Mouse (Mus musculus): ENCODE measurements at regions not wholly inside any gene's neighbourhood (a gene's known extent, or its start where the extent isn't known, plus 50 kb on each side); places are given as distances from the start of the nearest gene placed in this dataset.

DNA sequence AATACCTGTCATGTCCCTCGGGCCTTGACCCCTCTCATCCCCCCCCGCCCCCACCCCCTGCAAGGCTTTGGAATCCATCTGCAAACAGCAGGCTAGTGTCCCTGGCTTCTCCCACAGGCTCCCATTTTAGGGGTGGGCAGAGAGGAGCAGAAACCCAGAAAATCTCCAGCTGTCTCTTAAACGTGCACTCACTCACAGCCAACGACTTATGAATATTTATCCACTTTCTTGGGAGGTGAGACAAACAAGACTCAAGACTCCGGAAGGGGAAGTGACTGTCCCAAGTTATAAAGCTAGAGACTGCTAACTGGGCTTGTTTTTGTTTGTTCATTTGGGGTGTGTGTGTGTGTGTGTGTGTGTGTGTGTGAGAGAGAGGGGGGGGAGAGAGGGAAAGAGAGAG lies 87.9 kb upstream of the Ptpn1 start:
- no peaks in the 10 kb centered on the region for H3K9me3 ChIP-seq (ENCODE audit: control insufficient read depth, low read length)
- DNase-seq (ENCODE audit: low spot score) (no peak), ATAC-seq (ENCODE audit: insufficient number of reproducible peaks, low FRiP score, low TSS enrichment, low read depth) (no peak)
- no peak overlapping the region for H3K9ac ChIP-seq (ENCODE audit: low read length)
- 75% methylated on average over 5 of the region's 5 CpGs for WGBS
- no peak overlapping the region for H3K27ac ChIP-seq (replicated peaks; ENCODE audit: low read depth, low read length)
- no peak overlapping the region for H3K4me3 ChIP-seq (ENCODE audit: low read depth, low read length)
- no peaks in the 10 kb centered on the region for H3K27me3 ChIP-seq (ENCODE audit: control insufficient read depth, insufficient read depth, low read length)
- H3K4me2 ChIP-seq (ENCODE audit: low read depth, severe bottlenecking) = no peak overlapping the region
- no peaks in the 10 kb centered on the region for H3K36me3 ChIP-seq (ENCODE audit: control insufficient read depth, insufficient read depth, low read length)
- H3K4me1 ChIP-seq (ENCODE audit: control insufficient read depth, insufficient read depth, low read length) = peaks cover 4% of the 10 kb centered on the region; the same call in 1 of the 2 replicates

DNA sequence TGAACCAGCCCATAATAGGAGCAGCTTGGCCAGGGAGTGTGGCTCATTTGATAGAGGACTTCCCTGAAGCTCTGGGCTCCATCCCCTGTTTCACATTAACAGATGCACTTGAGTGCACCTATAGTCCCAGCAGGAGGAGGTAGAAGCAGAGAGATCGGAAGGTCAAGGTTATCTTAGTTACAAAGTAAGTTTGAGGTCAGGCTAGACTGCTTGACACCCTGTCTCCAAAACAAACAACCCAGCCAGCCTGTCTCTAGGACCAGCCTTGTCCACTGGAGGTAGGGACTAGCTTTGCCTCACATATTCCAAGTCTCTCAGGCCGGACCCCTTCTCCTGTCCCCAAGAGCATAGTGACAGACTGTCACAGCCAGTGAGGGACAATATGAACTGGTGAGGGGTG lies 88.9 kb upstream of the Ptpn1 start:
- no peaks in the 10 kb centered on the region for H3K36me3 ChIP-seq (ENCODE audit: control insufficient read depth, insufficient read depth, low read length)
- H3K4me1 ChIP-seq (ENCODE audit: control insufficient read depth, insufficient read depth, low read length) = peaks cover 4% of the 10 kb centered on the region; the same call in 1 of the 2 replicates
- H3K4me2 ChIP-seq (ENCODE audit: low read depth, severe bottlenecking) = no peak overlapping the region
- H3K4me3 ChIP-seq (ENCODE audit: low read depth, low read length) = no peak overlapping the region
- H3K9me3 ChIP-seq (ENCODE audit: control insufficient read depth, low read length) = no peaks in the 10 kb centered on the region
- no peak overlapping the region for H3K9ac ChIP-seq (ENCODE audit: low read length)
- no peaks in the 10 kb centered on the region for H3K27me3 ChIP-seq (ENCODE audit: control insufficient read depth, insufficient read depth, low read length)
- DNase-seq (ENCODE audit: low spot score) (no peak), ATAC-seq (ENCODE audit: insufficient number of reproducible peaks, low FRiP score, low TSS enrichment, low read depth) (no peak)
- H3K27ac ChIP-seq (replicated peaks; ENCODE audit: low read depth, low read length) = no peak overlapping the region
- 73% methylated on average over 2 of the region's 2 CpGs for WGBS

DNA sequence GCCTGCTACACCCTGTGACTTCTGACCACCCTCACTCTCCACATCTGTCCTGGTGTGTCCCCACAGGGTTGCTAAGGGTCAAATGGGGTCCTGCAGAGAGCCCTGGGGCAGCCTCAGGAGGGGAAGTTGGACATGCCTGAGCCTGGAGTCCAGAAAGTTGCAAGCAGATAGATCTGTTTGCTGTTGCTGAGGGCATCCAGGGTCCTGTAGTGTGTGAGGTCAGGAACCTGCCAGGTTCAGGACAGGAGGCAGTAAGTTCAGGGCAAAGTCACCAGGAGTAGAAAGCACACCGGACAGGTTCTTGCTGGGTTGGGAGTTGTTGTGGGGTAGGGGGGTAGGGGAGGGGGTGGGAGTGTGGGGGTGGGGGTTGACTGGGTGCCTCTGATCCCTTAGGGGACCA lies 89.4 kb upstream of the Ptpn1 start:
- no peak for DNase-seq (ENCODE audit: low spot score)
- Histone ChIP-seq H3K27me3 (ENCODE audit: control insufficient read depth, insufficient read depth, low read length) (no peaks in the 10 kb centered on the region), H3K9ac (ENCODE audit: low read length) (no peak overlapping the region), H3K4me2 (ENCODE audit: low read depth, severe bottlenecking) (no peak overlapping the region), H3K4me1 (ENCODE audit: control insufficient read depth, insufficient read depth, low read length) (peaks cover 4% of the 10 kb centered on the region; the same call in 1 of the 2 replicates), H3K9me3 (ENCODE audit: control insufficient read depth, low read length) (no peaks in the 10 kb centered on the region), H3K36me3 (ENCODE audit: control insufficient read depth, insufficient read depth, low read length) (no peaks in the 10 kb centered on the region), H3K27ac (replicated peaks; ENCODE audit: low read depth, low read length) (no peak overlapping the region), H3K4me3 (ENCODE audit: low read depth, low read length) (no peak overlapping the region)
- no peak for ATAC-seq (ENCODE audit: insufficient number of reproducible peaks, low FRiP score, low TSS enrichment, low read depth)
- WGBS = 86% methylated on average over 1 of the region's 1 CpGs

DNA sequence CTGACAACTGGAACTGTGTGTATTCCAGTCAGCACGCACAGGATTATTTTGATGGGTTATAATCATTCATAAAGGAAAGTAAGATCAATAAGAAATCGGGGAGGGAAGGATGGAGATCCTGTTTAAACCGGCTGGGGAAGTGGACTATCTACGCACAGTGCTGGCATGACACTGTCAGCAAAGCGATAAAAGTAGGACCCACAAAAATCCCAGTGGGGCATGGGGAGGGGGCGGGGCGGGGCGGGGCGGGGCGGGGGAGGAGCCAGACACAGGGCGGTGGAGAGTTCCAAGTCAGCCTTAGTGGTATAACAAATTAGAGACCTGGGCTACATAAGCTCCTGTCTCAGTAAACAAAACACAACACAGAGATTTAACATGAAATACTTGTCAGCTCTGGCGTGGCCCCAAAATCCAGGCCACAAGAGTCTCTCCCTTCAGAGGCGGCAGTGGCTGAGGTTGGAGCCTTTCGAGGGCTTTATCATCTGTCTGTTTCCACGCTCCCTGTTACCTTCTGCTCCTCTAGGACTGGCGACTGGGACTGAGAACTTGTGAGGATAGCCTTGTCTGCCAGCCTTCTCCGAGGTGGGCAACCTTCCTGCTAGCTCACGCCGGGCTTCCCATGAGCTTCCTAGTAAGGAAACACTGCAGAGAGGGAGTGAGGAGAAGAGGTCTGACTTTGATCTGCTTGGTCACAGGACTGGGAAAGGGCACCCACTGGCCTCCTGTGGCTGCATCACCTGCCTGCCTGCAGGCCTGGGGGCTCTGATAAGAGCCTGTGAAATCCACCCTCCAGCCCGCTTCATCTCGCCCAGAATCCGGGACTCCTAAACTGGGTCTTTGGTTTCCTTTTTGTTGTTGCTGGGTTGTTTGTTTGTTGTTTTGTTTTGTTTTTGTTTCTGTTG lies 90.3 kb upstream of the Ptpn1 start:
- 39% methylated on average over 22 of the region's 22 CpGs for WGBS
- Histone ChIP-seq H3K4me2 (ENCODE audit: low read depth, severe bottlenecking) (no peak overlapping the region), H3K36me3 (ENCODE audit: control insufficient read depth, insufficient read depth, low read length) (no peaks in the 10 kb centered on the region), H3K27me3 (ENCODE audit: control insufficient read depth, insufficient read depth, low read length) (no peaks in the 10 kb centered on the region), H3K4me3 (ENCODE audit: low read depth, low read length) (no peak overlapping the region), H3K27ac (replicated peaks; ENCODE audit: low read depth, low read length) (no peak overlapping the region), H3K9ac (ENCODE audit: low read length) (no peak overlapping the region), H3K4me1 (ENCODE audit: control insufficient read depth, insufficient read depth, low read length) (peaks cover 4% of the 10 kb centered on the region; the same call in 1 of the 2 replicates), H3K9me3 (ENCODE audit: control insufficient read depth, low read length) (no peaks in the 10 kb centered on the region)
- DNase-seq (ENCODE audit: low spot score) = no peak
- ATAC-seq (ENCODE audit: insufficient number of reproducible peaks, low FRiP score, low TSS enrichment, low read depth) = no peak

DNA sequence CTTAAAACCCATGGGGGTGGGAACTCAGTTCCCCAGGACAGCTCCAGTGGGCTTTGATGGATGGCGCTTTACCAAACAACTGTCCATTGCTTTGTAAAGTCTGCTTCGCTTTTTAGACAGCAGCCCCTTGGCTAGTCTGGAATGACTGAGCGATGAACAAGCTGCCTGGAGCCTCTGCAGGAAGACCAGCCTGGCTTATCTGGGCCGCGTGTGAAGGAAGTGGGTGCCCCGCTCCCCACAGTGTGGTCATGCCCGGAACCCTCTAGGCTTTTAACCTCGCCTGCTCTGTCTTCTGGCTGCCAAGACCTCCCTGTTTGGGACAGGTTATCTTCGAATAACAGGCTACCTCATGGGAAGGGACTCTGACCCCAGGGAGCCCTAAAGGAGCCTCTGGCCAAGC lies 91.5 kb upstream of the Ptpn1 start:
- Histone ChIP-seq H3K4me3 (ENCODE audit: low read depth, low read length) (no peak overlapping the region), H3K4me1 (ENCODE audit: control insufficient read depth, insufficient read depth, low read length) (peaks cover 4% of the 10 kb centered on the region; the same call in 1 of the 2 replicates), H3K9ac (ENCODE audit: low read length) (no peak overlapping the region), H3K27me3 (ENCODE audit: control insufficient read depth, insufficient read depth, low read length) (no peaks in the 10 kb centered on the region), H3K9me3 (ENCODE audit: control insufficient read depth, low read length) (no peaks in the 10 kb centered on the region), H3K4me2 (ENCODE audit: low read depth, severe bottlenecking) (no peak overlapping the region), H3K27ac (replicated peaks; ENCODE audit: low read depth, low read length) (no peak overlapping the region), H3K36me3 (ENCODE audit: control insufficient read depth, insufficient read depth, low read length) (no peaks in the 10 kb centered on the region)
- DNase-seq (ENCODE audit: low spot score) (no peak), ATAC-seq (ENCODE audit: insufficient number of reproducible peaks, low FRiP score, low TSS enrichment, low read depth) (no peak)
- WGBS = 85% methylated on average over 9 of the region's 9 CpGs

DNA sequence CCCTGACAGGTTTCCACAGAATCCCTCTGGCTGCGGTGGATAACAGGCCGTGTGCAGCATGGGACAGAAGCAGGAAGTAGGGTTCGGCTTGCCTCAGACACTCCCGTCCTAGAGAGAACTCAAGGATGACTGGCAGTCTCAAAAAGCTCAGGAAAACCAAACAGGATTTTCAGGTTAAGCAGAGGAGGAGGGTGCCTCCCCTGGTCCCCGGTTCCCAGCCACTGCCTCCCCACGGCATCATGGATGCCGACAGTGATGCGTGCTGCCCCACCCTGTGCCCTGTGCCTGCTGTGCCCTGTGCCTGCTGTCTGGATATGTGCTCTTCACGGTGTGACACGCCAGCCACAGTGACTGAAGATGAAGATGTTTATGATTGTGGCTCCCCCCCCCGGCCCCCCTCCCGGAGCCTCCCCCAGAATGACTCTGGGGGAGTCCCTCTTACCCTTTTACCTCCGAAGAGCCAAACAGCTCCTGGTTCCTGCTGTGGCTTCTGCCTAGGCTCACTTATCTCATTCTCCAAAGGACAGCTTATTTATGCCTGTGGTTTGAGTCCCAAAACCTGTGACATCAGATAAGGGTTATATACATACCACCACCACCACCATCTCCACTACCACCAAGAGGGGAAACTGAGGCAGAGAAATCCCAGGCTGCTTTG lies 92.4 kb upstream of the Ptpn1 start:
- Histone ChIP-seq H3K9me3 (ENCODE audit: control insufficient read depth, low read length) (no peaks in the 10 kb centered on the region), H3K9ac (ENCODE audit: low read length) (no peak overlapping the region), H3K4me2 (ENCODE audit: low read depth, severe bottlenecking) (no peak overlapping the region), H3K36me3 (ENCODE audit: control insufficient read depth, insufficient read depth, low read length) (no peaks in the 10 kb centered on the region), H3K4me1 (ENCODE audit: control insufficient read depth, insufficient read depth, low read length) (peaks cover 4% of the 10 kb centered on the region; the same call in 1 of the 2 replicates), H3K4me3 (ENCODE audit: low read depth, low read length) (no peak overlapping the region), H3K27ac (replicated peaks; ENCODE audit: low read depth, low read length) (no peak overlapping the region), H3K27me3 (ENCODE audit: control insufficient read depth, insufficient read depth, low read length) (no peaks in the 10 kb centered on the region)
- WGBS = 72% methylated on average over 13 of the region's 13 CpGs
- no peak for ATAC-seq (ENCODE audit: insufficient number of reproducible peaks, low FRiP score, low TSS enrichment, low read depth)
- no peak for DNase-seq (ENCODE audit: low spot score)

DNA sequence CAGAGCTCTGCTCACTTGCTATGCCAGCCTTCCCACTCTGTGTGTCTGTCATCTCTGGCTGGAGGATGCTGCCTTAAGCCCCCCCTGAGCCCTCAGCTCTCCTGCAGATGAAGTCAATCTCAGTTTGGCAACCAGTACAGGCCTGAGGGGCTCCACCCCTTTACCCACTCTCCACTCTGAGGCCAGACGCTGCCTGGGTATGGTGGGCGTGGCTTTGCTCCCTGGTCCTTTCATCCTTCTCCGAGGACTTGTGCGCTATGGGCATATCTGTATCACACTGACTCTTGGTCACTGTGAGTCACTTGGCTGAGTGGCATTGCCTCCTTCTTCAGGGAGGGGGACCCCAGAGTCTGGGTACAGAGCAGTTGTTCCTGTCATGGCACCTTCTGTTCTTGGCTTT lies 94.3 kb upstream of the Ptpn1 start:
- no peak for DNase-seq (ENCODE audit: low spot score)
- Histone ChIP-seq H3K4me2 (ENCODE audit: low read depth, severe bottlenecking) (no peak overlapping the region), H3K4me3 (ENCODE audit: low read depth, low read length) (no peak overlapping the region), H3K36me3 (ENCODE audit: control insufficient read depth, insufficient read depth, low read length) (no peaks in the 10 kb centered on the region), H3K27ac (replicated peaks; ENCODE audit: low read depth, low read length) (no peak overlapping the region), H3K4me1 (ENCODE audit: control insufficient read depth, insufficient read depth, low read length) (peaks cover 12% of the 10 kb centered on the region; the same call in 1 of the 2 replicates), H3K9me3 (ENCODE audit: control insufficient read depth, low read length) (no peaks in the 10 kb centered on the region), H3K9ac (ENCODE audit: low read length) (no peak overlapping the region), H3K27me3 (ENCODE audit: control insufficient read depth, insufficient read depth, low read length) (no peaks in the 10 kb centered on the region)
- no peak for ATAC-seq (ENCODE audit: insufficient number of reproducible peaks, low FRiP score, low TSS enrichment, low read depth)
- WGBS = 56% methylated on average over 4 of the region's 4 CpGs

DNA sequence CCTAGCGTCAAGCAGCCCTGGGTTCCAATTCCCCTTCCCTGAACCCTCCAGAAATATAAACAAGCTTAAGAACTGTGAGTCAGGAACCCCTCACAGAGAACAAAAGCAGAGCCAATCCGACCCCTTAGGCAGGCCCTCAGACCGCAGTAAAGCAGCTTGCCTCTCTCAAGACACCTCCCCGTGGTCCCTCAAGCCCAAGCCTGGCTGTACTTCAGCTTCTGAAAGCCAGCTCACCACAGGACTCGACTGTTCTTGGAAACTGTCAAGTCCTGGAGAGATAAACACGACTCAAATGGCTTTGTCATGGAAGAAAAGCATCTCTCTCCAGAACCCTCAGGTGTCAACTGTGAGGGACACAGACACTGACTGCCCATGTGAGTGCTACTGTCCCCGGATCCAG lies 95.2 kb upstream of the Ptpn1 start:
- ATAC-seq (ENCODE audit: insufficient number of reproducible peaks, low FRiP score, low TSS enrichment, low read depth) = no peak
- no peaks in the 10 kb centered on the region for H3K27me3 ChIP-seq (ENCODE audit: control insufficient read depth, insufficient read depth, low read length)
- no peak overlapping the region for H3K4me2 ChIP-seq (ENCODE audit: low read depth, severe bottlenecking)
- H3K9ac ChIP-seq (ENCODE audit: low read length) = no peak overlapping the region
- DNase-seq (ENCODE audit: low spot score) = no peak
- H3K9me3 ChIP-seq (ENCODE audit: control insufficient read depth, low read length) = no peaks in the 10 kb centered on the region
- H3K4me1 ChIP-seq (ENCODE audit: control insufficient read depth, insufficient read depth, low read length) = peaks cover 10% of the 10 kb centered on the region; the same call in 1 of the 2 replicates
- no peaks in the 10 kb centered on the region for H3K36me3 ChIP-seq (ENCODE audit: control insufficient read depth, insufficient read depth, low read length)
- 45% methylated on average over 7 of the region's 7 CpGs for WGBS
- no peak overlapping the region for H3K27ac ChIP-seq (replicated peaks; ENCODE audit: low read depth, low read length)
- no peak overlapping the region for H3K4me3 ChIP-seq (ENCODE audit: low read depth, low read length)
